Mouse (Mus musculus): ENCODE measurements at regions not wholly inside any gene's neighbourhood (a gene's known extent, or its start where the extent isn't known, plus 50 kb on each side); places are given as distances from the start of the nearest gene placed in this dataset.

GRCm38 (mm10) chr2:137574845-137575449 lies 458.5 kb upstream of the Jag1 start:
- DNase-seq = no peak

- no peak for DNase-seq
Measured at GRCm38 (mm10) chr2:137571146-137571545, 454.7 kb upstream of the Jag1 start.

- DNase-seq = no peak
Measured at GRCm38 (mm10) chr2:137566619-137567018, 450.2 kb upstream of the Jag1 start.

GRCm38 (mm10) chr2:137564064-137564624 lies 447.7 kb upstream of the Jag1 start:
- DNase-seq = no peak

GRCm38 (mm10) chr2:137560366-137560765 lies 443.9 kb upstream of the Jag1 start:
- no peak for DNase-seq

- no peak for DNase-seq
Measured at GRCm38 (mm10) chr2:137553871-137554270, 437.4 kb upstream of the Jag1 start.

GRCm38 (mm10) chr2:137536581-137536980 lies 420.1 kb upstream of the Jag1 start:
- DNase-seq = no peak

- no peak for DNase-seq
Measured at GRCm38 (mm10) chr2:137516271-137516670, 399.8 kb upstream of the Jag1 start.

- no peak for DNase-seq
Measured at GRCm38 (mm10) chr2:137515043-137515442, 398.6 kb upstream of the Jag1 start.

GRCm38 (mm10) chr2:137513895-137514506 lies 397.6 kb upstream of the Jag1 start:
- DNase-seq = no peak

GRCm38 (mm10) chr2:137510671-137511235 lies 394.3 kb upstream of the Jag1 start:
- no peak for DNase-seq

GRCm38 (mm10) chr2:137501236-137501635 lies 384.8 kb upstream of the Jag1 start:
- DNase-seq = no peak

- DNase-seq = no peak
Measured at GRCm38 (mm10) chr2:137497616-137498015, 381.2 kb upstream of the Jag1 start.

GRCm38 (mm10) chr2:137493600-137493999 lies 377.2 kb upstream of the Jag1 start:
- DNase-seq = no peak

GRCm38 (mm10) chr2:137489181-137489682 lies 372.8 kb upstream of the Jag1 start:
- DNase-seq = no peak

- no peak for DNase-seq
Measured at GRCm38 (mm10) chr2:137468769-137469168, 352.3 kb upstream of the Jag1 start.

GRCm38 (mm10) chr2:137457061-137457753 lies 340.8 kb upstream of the Jag1 start:
- DNase-seq = no peak

- DNase-seq = no peak
Measured at GRCm38 (mm10) chr2:137456436-137456835, 340.0 kb upstream of the Jag1 start.

- DNase-seq = no peak
Measured at GRCm38 (mm10) chr2:137446919-137447318, 330.5 kb upstream of the Jag1 start.

- no peak for DNase-seq
Measured at GRCm38 (mm10) chr2:137437741-137438140, 321.3 kb upstream of the Jag1 start.

- no peak for DNase-seq
Measured at GRCm38 (mm10) chr2:137436161-137436560, 319.7 kb upstream of the Jag1 start.

GRCm38 (mm10) chr2:137422656-137423055 lies 306.2 kb upstream of the Jag1 start:
- DNase-seq = no peak

GRCm38 (mm10) chr2:137419678-137420077 lies 303.2 kb upstream of the Jag1 start:
- DNase-seq = no peak
